Mouse (Mus musculus) MN1 (cell line): ENCODE results near the gene Negr1.

Source experiments
- DNase-seq: peaks from one replicate; pipeline ENCODE4 v3.0.0-alpha.2; 2016; ENCODE audit warnings: low spot score

Negr1 gene

DNA sequence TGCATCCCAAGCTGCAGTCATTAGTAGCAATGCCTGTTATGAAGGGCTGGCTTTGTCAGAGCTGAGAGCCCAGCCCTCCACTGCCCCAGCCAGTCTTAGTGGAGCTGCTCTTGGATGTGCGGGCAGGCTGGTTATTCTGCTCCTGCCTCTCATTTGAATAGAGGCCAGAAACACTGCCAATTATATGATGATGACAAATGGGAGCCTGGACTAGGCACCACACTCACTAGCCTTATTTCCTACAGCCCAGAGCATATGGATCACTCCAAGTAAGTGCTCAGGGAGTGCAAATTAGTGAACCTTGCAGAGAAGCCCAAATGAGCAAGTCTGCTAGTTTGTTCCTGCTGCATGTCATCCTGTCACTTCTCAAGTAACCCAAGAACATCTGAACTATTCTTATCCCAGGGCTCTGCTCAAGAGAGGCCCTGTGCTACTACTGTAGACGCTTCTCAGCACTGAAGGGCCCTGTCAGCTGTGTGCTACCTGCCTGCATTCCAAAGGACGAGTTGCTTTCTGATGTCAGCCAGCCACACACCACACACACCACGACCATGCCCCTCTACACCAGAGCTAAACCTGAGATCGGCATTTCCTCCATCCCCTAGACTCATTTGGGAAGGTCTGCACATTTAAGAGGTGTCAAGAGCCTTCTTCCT is 553.6 kb downstream of the Negr1 start:
- no peak for DNase-seq

DNA sequence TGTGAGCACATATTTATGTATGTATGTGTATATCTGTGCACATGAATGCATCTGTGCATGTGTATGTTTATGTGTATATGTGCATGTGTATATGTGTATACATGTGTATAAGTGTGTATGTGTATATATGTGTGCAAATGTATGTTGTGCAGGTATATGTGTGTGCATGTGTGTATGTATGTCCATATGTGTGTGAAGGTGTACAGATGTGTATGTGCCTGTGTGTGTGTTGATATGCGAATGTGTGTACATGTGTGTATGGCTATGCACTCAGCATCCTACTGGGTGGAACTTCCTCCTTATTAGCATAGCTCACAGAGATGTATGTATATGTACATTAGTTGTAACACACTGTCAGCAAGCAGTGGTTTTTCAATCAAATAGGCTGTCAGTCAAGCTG is 554.4 kb downstream of the Negr1 start:
- no peak for DNase-seq

DNA sequence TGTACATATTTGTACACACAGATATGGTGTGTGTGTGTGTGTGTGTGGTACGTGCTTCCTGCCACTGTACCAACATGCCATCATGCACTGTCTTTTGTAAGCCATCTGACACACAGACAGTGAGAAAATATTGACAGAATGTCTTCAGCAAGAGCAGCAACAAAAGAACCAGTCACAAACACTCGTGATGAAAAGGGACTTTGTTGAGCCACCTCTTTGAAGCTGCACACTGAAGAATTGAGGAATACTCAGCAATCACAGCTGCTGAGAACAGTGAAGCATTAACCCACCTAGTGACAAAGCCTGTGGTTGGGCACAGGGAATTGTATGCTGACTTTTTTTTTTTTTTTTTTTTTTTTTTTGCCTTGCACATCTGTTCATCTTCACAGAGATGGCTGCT is 558.3 kb downstream of the Negr1 start:
- DNase-seq, result no peak

DNA sequence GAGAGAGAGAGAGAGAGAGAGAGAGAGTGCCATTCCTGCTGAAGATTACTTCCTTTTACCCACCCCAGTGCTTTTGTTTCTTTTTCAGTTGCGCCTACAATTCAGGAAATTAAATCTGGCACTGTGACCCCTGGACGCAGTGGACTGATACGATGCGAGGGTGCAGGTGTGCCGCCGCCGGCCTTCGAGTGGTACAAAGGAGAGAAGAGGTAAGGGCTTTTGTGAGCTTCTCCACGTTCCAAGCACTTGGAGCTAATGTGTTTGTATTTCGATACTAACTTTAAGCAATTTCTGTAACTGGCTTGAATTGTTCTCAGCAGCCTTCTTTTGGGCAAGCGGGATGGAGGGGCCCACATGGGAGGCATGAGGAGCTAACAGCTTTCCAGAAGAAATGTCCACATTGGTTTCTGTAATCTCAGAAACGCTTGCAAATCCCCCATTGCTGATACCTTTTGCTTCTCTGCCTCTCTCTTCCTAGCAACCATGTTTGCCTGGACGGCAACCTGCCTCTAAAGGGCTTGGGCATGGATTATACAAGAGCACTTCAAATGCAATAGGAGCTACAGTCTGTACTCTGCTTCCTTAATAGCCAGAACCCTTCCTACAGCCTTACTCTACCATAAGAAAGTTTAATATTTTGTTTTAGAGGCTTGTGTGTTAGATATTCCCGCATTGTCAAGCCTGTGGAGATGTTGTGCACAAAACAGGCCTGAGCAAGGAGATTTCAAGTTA is 584.7 kb downstream of the Negr1 start:
- DNase-seq, result no peak

DNA sequence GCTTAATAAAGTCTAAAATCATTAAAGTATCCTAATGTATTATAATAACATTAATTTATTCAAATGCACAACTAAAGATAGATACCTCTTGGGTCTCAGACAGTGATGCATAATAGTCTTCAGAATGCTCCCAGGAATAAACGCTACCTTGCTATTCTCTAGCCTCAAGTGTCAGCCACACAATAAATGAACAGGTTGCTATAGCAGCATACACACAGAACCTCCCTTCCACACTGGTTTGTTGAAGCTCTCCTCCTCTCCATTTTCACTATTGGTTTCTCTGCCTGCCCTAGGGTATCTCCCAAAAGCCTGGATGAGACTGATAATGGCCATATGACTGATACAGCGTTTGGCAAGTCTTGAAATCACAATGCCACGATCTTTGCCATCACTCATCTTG is 593.3 kb downstream of the Negr1 start:
- no peak for DNase-seq

DNA sequence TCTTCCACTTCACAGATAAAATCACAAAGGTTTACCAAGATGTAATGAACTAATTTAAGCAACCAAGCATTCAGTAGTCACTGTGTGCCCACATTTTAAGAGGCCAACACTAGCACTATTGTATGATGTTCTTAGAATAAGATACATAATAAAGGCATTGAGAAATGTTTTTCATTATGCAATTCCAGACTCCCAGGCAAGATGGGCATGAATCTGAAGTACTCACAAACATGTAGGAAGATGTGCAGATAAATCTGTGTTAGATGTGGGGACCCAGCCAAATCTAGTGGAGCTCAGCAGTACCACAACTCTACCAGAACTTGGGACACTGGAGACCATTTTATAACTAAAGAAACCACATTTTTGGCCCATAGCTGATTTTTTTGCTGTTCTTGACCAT is 593.9 kb downstream of the Negr1 start:
- no peak for DNase-seq

DNA sequence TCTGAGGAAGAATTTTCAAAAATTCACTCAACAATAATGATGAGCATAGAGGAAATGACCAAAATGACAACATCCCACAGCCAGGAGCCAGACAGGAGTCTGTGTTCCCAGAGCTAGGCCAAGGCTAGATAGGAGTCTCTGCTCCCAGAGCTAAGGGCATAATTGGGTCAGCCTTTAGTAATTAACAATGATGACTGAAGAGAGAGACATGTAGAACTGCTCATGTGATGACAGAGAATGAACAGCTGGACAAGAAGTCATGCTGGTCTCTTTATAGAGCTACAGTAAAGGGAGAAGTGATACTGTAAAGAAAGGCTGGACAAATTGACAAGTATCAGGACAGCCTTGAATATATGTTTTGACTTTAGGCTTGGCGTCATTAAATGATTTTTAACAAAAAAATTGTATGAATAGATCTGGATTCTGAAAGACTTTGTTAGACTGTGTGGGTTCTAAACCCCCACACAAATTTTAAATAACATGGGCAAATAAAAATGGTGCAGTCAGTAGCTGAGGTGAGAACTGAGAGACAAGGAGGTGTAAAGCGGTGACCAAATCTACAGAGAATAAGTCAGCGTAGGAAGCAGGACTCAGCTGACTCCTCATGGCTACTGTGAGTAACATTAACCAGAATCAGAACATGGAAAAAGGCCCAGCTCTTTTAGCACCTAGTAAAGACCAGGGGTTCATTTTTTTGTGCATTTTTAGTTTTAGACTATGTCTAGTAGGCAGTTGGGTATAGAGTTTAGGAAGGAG is 603.4 kb downstream of the Negr1 start:
- no peak for DNase-seq

DNA sequence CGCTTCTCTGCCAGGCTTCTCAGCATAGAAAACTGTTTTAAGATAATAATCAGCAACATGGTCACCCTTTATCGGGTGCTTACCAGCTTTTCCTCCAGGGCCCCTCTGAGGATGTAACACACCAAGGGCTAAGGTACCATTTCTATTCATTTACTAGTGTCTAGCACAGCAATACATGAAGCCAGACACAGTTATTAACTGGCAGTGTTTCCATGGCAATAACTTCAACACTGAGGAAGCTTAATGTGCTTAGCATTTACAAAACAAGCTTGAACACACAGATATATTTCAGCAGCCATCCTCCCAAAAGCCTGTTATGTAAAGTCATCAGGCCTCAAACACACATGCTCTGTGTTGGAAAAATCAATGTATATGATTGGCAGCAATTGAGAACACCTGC is 620.4 kb downstream of the Negr1 start:
- no peak for DNase-seq

DNA sequence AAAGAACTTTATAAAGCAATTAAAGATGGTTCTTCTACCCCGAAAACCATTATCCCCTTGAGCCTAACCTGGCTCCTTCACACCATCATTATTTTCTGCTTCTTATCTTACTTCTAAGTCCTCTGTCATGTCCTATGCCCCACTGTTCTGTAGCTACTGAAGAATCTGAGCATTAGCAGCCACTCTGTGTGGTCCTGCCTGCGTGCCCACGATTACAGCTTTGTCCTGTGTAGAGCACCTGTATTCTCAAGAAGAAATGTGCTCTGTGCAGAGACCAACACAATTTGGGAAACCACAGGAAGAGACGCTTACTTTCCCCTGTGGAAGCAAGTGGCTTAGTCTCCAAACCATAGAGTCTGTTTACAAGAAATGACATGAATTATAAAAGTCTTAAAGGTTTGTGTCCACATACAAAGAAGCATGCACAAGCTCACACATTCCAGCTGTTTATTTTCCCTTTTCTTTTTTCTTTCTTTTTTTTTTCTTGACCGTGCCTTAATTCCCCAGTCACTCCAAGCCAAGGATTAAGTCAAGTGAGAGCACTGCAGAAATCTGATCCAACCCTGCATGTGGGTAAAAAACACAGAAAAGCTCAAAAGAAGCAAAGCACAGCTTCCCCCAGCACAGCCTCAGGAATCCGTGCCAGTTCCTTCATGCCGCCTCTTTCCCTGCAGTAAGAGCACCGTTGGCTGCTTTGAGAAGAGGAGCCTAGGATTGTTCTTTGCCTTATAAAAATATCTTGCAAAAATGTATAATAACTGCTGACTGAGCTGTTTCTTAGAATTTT is 627.5 kb downstream of the Negr1 start:
- no peak for DNase-seq

DNA sequence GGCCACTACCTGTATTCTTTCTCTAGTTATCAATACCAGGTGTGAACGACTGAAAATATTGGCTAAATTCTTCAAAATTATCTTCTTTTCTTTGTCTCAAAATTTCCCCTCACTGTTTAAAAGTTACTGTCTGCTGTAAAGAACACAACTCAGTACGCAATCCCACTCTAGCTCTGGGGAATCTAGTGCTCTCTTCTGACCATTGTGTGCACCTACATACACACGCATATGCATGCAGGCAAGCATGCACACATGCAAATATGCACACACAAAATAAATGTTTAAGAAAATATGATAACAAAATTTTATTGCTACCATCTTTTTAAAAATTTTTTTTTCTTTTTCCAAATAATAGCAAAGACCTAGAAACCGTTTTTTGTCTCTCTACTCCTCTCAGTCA is 628.2 kb downstream of the Negr1 start:
- DNase-seq, result no peak

DNA sequence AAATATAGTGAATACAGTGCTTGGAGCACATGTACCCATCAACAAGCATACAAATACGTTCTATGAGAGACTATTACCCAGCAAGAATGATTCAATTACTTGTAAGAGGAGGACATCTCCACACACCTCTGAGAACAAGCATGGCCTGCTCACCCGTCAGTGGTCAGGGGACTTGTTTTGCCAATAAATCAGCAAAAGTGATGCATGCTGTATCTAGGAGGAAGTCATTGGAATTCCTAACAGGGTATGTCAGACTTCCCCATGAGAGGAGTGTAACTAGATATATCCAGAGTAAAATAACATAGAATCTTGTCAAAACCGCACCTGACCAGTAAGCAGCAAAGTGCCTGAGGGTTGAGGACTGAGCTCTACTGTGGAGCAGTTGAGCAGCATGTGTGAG is 629.0 kb downstream of the Negr1 start:
- DNase-seq, result no peak

DNA sequence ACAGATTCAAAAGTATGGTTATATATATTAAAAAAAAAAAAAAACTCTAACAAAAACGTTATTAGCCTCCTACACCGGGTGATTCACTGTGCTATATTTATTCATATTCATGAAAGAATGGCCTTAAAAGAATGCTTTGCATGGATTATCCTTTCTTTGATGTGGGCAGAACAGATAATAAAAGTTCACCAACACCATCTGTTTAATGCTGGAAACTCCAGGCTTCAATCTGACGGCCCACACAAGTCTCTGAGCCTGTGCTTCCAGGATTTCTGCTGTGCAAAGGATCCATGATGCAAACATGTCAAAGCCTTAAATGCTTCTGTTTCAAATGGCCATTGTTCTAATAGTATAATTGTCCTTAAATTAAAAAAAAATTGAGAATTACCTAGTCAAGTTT is 630.4 kb downstream of the Negr1 start:
- no peak for DNase-seq

DNA sequence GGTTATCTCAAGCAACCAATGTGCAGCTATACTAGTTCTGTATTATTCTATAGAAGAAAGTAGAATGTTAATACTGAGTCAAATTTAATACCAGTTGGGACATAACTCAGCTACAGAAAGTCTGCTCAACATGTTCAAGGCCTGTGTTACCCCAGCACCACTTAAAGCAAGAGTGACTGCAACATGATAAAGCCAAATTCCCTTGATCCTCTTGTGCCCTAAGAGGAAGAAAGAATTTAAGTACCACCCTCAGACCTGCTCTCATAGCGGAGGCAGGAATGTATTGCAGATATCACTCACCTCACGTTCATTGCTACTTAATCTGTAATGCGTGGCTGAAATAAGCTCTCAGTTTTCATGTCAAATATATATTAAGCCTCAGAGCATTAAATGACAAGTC is 631.5 kb downstream of the Negr1 start:
- DNase-seq, result no peak

DNA sequence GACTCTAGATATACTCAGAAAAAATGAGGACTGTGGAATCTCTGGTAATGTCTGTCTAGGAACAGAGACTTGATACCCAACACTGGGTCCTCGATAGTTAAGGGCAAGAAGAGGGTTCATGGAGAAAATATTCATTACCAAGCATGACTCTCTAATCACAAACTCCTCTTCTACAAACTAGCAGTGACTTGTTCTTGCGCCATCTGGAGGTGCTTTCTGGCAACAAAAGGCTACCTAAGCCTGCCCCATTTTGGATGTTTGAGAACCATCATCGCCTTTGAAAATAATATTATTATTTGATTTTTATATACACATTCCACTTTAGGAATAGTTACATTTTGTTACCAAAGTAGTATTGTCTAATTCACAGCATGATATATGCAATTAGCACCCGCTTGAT is 637.1 kb downstream of the Negr1 start:
- no peak for DNase-seq

DNA sequence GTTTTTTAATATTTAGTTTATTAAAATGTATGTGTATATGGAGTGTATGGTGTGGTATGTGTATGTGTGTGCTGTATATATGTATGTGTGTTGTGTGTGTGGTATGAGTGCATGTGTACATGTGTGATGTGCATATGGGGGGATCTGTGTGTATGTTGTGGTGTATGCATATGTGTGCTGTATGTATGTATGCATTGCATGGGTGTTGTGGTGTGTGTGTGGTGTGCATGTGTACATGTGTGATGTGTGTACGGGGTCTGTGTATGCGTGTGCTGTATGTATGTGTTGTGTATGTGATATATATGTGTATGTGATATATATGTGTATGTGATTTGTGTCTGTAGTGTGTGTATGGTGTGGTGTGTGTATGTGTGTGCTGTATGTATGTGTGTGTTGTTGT is 640.1 kb downstream of the Negr1 start:
- no peak for DNase-seq

DNA sequence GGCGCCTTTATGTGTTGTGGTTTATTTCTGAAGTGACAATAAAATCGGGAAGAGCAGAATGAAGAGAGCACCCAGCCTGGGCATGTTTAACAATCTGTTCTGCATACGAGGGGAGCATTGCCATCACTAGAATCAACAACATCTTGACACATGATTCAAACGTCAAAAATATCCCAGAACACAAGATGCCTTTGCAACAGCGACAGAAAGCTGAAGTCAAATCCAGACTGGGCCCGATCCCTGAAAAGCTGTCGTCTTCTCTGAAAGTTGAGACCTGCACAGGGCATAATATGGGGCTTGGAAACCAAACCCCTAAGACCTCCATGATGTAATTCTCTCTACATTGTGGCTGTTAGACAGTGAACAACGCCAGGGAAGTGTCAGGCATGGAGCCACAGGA is 642.0 kb downstream of the Negr1 start:
- no peak for DNase-seq

DNA sequence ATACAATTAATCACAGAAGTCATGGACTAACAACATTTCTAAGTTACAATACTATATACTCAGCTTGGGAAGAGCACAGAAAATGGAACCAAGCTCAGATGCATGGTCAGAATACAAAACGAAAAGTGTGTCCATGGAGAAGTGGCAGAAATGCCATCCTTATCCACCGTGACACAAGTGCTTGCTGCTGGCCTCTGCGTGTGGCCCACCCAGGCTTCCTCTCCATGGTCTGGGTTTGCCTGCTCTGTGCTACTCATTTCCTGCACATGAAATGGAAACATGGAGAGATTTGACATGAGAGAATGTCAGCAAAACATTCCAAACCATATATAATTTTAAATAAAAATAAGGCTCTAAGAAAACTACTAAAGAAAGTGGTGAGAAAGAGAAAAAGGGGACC is 645.2 kb downstream of the Negr1 start:
- DNase-seq, result no peak

DNA sequence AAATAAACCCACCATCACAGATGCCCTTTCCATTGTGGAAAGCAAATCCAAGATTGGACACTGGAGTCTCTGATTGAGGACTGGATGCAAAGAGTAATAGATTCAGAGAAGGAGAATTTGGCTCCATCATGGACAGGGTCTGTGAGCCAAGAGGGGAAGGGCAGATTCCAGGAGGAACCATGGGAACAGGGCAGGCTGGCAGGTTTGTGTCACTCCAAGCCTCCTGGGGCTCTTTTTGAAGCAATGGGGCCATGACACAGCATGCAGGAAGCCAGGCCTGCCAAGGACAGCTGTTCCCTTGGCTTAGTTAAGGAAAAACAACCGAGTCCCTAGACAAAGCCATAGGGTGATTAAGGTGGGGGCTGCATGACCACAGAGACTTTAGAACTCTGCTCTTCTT is 647.4 kb downstream of the Negr1 start:
- no peak for DNase-seq

DNA sequence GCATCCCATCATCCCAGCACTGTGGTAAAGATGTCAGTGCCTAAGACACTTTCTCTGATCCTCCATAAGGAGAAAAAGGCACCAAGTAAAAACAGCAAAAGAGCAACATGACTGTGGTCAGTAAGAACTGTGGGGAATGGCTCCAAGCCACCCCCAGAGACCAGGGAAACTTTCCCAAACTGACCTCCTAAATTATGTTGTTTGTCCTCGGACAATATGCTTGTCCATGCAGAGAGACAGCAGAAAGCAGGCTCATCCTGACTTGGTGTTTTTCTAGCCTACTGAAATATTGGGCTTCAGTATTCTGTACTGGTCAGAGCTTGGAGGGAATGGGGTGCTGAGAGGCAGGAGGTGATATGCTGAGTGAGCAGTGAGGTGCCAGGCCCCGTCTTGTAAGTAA is 647.8 kb downstream of the Negr1 start:
- DNase-seq, result no peak

DNA sequence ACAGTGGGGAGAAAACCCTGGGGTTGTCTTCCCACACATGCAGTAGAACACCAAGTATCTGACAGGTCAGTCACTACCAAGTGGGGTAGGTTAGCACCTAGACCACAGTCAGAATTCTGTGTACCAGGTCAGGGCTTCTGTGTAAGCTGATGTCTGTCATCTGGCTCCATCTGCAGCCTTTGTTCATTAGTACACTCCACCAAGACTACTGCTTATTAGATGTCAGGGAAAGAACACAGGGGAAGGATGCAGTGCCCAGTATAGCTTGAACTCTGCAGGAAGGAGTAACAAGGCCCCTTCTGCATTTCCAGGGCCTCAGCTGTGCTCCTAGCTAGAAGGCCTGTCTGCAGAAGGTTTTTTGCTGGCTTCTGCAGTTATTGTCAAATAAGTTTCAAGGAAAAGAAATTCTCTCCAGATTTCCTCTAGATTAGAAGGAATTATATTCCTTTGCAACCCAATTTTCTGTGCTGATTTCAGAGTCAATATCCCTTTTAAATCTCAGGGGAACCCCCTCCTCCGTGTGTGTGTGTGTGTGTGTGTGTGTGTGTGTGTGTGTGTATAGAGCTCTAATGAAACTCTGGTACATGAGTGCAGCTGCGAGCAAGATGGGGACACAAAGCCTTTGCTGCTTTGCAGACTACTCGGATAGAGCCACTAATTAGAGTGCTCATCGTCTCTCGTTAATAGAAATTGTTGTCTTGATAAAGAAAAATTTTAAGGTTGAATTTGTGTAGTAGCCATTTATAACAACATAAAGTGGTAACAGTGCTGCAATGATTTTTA is 654.5 kb downstream of the Negr1 start:
- DNase-seq, result no peak

DNA sequence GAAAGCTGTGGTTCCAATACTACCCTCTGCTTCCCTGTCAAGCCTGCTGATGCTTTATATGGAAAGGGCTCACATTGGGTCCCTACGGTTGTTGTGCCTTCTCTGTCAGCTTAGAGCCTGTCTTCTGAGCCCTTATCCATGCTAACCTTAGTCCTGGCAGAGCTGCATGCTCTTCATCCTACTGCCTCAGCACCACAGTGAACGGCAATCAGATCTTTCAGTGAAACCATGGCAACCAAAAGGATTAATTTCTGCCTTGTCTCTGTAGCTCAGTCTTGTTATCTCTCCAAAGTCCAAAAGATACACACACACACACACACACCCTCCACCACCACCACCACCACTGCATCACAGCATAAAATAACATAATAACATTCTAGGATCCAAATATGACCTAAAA is 656.2 kb downstream of the Negr1 start:
- no peak for DNase-seq

DNA sequence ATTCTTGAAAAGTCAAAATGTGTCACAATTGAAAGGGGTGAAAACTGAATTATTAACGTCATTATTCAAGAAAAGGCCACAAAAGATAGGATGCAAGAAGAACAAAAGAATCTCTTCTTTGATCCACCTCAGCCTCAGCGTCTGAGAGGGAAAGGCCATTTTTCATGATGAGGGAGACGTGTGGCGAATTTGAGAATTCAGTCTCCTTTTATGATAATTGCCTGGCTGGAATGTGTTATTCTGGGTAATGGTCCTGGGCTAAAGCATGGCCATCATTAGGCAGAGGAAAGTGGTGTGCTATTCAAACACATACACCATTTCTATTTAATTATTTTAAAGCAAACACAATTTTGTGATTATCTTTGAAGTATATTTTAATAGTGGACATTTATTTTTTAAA is 663.3 kb downstream of the Negr1 start:
- no peak for DNase-seq
